Mouse (Mus musculus): ENCODE measurements around the gene Pbrm1.

Gene Pbrm1

DNA sequence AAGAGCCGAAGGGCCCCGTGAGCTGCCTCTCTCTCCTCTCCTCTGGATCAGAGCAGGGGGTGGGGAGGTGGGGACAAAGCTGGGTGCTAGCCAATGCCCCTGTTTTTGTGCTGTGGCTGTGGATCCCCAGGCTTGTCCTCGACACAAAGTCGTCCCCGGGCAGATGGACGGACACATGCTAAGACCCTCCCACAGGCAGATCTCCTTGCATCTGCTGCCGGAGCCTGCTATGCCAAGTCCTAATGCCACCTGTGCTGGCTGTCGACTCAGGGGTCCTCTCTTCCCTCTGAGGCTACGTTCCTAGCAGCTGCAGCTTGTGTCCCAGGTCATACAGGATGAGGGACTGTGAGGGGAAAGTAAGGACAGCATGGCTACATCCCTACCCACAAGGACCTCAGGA is 147.9 kb downstream of the Pbrm1 start:
- no peak for DNase-seq (ENCODE audit: low spot score)

DNA sequence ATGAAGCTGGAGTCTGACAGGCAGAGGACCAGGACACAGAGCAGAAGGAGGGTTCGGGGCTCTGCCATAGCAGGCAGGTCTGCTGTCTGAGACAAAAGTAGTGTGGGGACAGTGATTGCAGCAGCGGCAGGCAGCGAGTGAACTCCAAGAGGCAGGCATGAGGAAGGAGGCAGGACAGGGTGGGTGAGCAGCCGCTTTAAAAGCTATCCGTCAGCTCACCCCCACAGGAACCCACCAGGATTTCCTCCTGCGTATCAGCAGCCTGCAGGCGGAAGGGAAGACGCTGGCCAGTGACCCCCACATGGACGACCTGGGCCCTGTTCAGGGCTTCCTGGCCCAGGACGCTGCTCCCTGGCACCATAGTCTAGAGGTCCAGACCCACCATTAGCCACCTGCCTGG is 149.5 kb downstream of the Pbrm1 start, which contains the start of gene Stab1:
Gene Stab1, minus strand, starts transcription at position 217 of the 400 bp plus-strand sequence.
- no peak for DNase-seq (ENCODE audit: low spot score)

DNA sequence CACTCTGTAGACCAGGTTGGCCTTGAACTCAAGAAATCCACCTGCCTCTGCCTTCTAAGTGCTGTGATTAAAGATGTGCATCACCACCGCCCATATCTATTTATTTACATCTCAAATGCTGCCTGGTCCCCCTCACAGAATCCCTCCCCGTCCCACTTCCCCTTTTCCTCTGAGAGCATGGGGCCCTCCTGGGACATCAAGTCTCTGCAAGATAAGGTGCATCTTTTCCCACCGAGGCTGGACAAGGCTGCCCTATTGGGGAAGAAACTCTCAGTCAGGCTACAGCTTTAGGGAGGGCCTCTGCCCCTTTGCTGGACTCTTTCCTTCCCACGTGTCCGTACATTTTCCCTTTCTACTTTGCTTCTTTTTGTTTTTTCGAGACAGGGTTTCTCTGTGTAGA is 150.6 kb downstream of the Pbrm1 start:
- DNase-seq (ENCODE audit: low spot score), result no peak

DNA sequence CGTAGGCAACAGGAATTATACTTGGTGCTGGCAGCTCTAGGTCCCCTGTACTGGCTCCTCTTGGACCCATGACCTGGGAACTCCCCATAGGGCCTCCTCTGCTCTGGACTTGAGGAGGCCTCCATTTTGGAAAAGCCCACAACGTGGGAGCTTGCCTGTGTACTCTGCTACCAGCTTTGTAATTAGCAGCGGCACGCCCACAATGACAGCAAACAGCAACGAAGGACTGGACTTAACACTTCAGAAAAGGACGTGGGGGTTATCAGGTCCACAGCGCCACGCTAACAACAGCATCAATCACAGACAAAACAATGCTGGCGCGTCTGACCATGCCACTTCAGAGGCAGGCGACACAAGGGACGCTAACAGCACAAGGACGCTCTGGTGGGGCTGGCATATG is 152.0 kb downstream of the Pbrm1 start:
- DNase-seq (ENCODE audit: low spot score), result no peak

Measured in retina, embryonic 14.5 days (tissue).